Mouse (Mus musculus): Measurements from ENCODE around the gene Tll1.

DNA sequence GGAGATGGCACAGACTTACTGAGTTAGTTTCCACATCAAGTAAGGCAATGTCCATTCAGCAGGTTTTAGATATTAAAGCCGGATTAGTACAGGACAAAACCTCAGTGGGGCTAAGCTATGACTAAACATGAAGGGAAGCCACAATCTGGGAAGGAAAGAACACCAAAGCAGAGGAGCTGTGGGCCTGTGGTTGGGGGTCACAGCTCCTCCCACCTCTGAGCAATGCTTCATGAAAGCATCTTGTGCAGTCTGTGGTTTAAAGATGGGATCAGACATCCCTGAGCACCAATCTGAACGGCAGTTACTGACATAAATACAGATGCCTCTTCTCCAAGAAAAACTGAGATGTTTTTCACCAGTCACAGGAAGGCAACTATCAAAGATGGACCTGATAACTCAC, 132.7 kb downstream of the Tll1 start:
- TF ChIP-seq CTCF (IDR thresholded peaks at IDR 0.05; ENCODE audit: borderline replicate concordance, insufficient read depth, low read length) (no peak), POLR2A (IDR thresholded peaks at IDR 0.05; ENCODE audit: low read depth, low read length) (no peak)
